Mouse (Mus musculus): Measurements from ENCODE around the gene Mrgprh. TPM values are rescaled to one million over a fixed set of nuclear protein-coding genes. Genes with fewer than 3 reads are reported as not detected.

The Mrgprh gene
- 0.13 and 0.21 TPM in 2 replicates for polyA plus RNA-seq (2012; rRNA removed)

- Histone ChIP-seq H3K4me3 (ENCODE audit: insufficient read depth, low read length) (no peak within 1 kb of the TSS), H3K27ac (ENCODE audit: insufficient read depth, low read length) (no peak within 1 kb of the TSS), H3K4me1 (ENCODE audit: control insufficient read depth, insufficient read depth, low read length) (peaks cover 2% of the 10 kb centered on the region; the same call in 1 of the 2 replicates)
- no peak for TF ChIP-seq CTCF (IDR thresholded peaks at IDR 0.05; ENCODE audit: extremely low read depth, insufficient read depth, low read length)
- no peak for TF ChIP-seq POLR2A (IDR thresholded peaks at IDR 0.05; ENCODE audit: extremely low read depth, insufficient read depth, low read length)
Observed at GRCm38 (mm10) chr17:12875734-12876133, at the start of gene Mrgprh. Gene Mrgprh, plus strand, starts transcription at chr17:12876034.

GRCm38 (mm10) chr17:12830351-12830750 lies 45.5 kb upstream of the Mrgprh start:
- no peak overlapping the region for H3K27ac ChIP-seq (ENCODE audit: insufficient read depth, low read length)

GRCm38 (mm10) chr17:12832231-12832630 lies 43.6 kb upstream of the Mrgprh start:
- Histone ChIP-seq H3K27ac (ENCODE audit: insufficient read depth, low read length) (no peak overlapping the region), H3K4me3 (ENCODE audit: insufficient read depth, low read length) (no peak overlapping the region), H3K4me1 (ENCODE audit: control insufficient read depth, insufficient read depth, low read length) (no peaks in the 10 kb centered on the region)
- TF ChIP-seq CTCF (IDR thresholded peaks at IDR 0.05; ENCODE audit: extremely low read depth, insufficient read depth, low read length) (no peak), POLR2A (IDR thresholded peaks at IDR 0.05; ENCODE audit: extremely low read depth, insufficient read depth, low read length) (no peak)

More at GRCm38 (mm10) chr17:12830351-12830750, 45.5 kb upstream of the Mrgprh start:
- no peak overlapping the region for H3K4me3 ChIP-seq (ENCODE audit: insufficient read depth, low read length)
- no peaks in the 10 kb centered on the region for H3K4me1 ChIP-seq (ENCODE audit: control insufficient read depth, insufficient read depth, low read length)
- TF ChIP-seq CTCF (IDR thresholded peaks at IDR 0.05; ENCODE audit: extremely low read depth, insufficient read depth, low read length) (no peak), POLR2A (IDR thresholded peaks at IDR 0.05; ENCODE audit: extremely low read depth, insufficient read depth, low read length) (no peak)

GRCm38 (mm10) chr17:12832657-12833056 lies 43.2 kb upstream of the Mrgprh start:
- Histone ChIP-seq H3K4me3 (ENCODE audit: insufficient read depth, low read length) (no peak overlapping the region), H3K4me1 (ENCODE audit: control insufficient read depth, insufficient read depth, low read length) (no peaks in the 10 kb centered on the region), H3K27ac (ENCODE audit: insufficient read depth, low read length) (no peak overlapping the region)
- TF ChIP-seq POLR2A (IDR thresholded peaks at IDR 0.05; ENCODE audit: extremely low read depth, insufficient read depth, low read length) (no peak), CTCF (IDR thresholded peaks at IDR 0.05; ENCODE audit: extremely low read depth, insufficient read depth, low read length) (no peak)

GRCm38 (mm10) chr17:12834317-12834716 lies 41.5 kb upstream of the Mrgprh start:
- Histone ChIP-seq H3K27ac (ENCODE audit: insufficient read depth, low read length) (no peak overlapping the region), H3K4me1 (ENCODE audit: control insufficient read depth, insufficient read depth, low read length) (no peaks in the 10 kb centered on the region), H3K4me3 (ENCODE audit: insufficient read depth, low read length) (no peak overlapping the region)
- no peak for TF ChIP-seq CTCF (IDR thresholded peaks at IDR 0.05; ENCODE audit: extremely low read depth, insufficient read depth, low read length)

- Histone ChIP-seq H3K27ac (ENCODE audit: insufficient read depth, low read length) (no peak overlapping the region), H3K4me1 (ENCODE audit: control insufficient read depth, insufficient read depth, low read length) (no peaks in the 10 kb centered on the region; the same call in 1 of the 2 replicates), H3K4me3 (ENCODE audit: insufficient read depth, low read length) (no peak overlapping the region)
- TF ChIP-seq POLR2A (IDR thresholded peaks at IDR 0.05; ENCODE audit: extremely low read depth, insufficient read depth, low read length) (no peak), CTCF (IDR thresholded peaks at IDR 0.05; ENCODE audit: extremely low read depth, insufficient read depth, low read length) (no peak)
Observed at GRCm38 (mm10) chr17:12834826-12835225, 41.0 kb upstream of the Mrgprh start.

GRCm38 (mm10) chr17:12835738-12836137 lies 40.1 kb upstream of the Mrgprh start:
- peaks cover 2% of the 10 kb centered on the region; the same call in 1 of the 2 replicates for H3K4me1 ChIP-seq (ENCODE audit: control insufficient read depth, insufficient read depth, low read length)
- H3K4me3 ChIP-seq (ENCODE audit: insufficient read depth, low read length) = no peak overlapping the region
- TF ChIP-seq CTCF (IDR thresholded peaks at IDR 0.05; ENCODE audit: extremely low read depth, insufficient read depth, low read length) (no peak), POLR2A (IDR thresholded peaks at IDR 0.05; ENCODE audit: extremely low read depth, insufficient read depth, low read length) (no peak)
- H3K27ac ChIP-seq (ENCODE audit: insufficient read depth, low read length) = no peak overlapping the region

GRCm38 (mm10) chr17:12839475-12840267 lies 36.2 kb upstream of the Mrgprh start:
- H3K27ac ChIP-seq (ENCODE audit: insufficient read depth, low read length) = no peak overlapping the region
- H3K4me3 ChIP-seq (ENCODE audit: insufficient read depth, low read length) = no peak overlapping the region
- no peak for TF ChIP-seq CTCF (IDR thresholded peaks at IDR 0.05; ENCODE audit: extremely low read depth, insufficient read depth, low read length)
- peaks cover 4% of the 10 kb centered on the region for H3K4me1 ChIP-seq (ENCODE audit: control insufficient read depth, insufficient read depth, low read length)

GRCm38 (mm10) chr17:12843826-12844225 lies 32.0 kb upstream of the Mrgprh start:
- peaks cover 11% of the 10 kb centered on the region for H3K4me1 ChIP-seq (ENCODE audit: control insufficient read depth, insufficient read depth, low read length)
- TF ChIP-seq CTCF (IDR thresholded peaks at IDR 0.05; ENCODE audit: extremely low read depth, insufficient read depth, low read length) (no peak), POLR2A (IDR thresholded peaks at IDR 0.05; ENCODE audit: extremely low read depth, insufficient read depth, low read length) (no peak)
- H3K4me3 ChIP-seq (ENCODE audit: insufficient read depth, low read length) = no peak overlapping the region
- H3K27ac ChIP-seq (ENCODE audit: insufficient read depth, low read length) = no peak overlapping the region

- Histone ChIP-seq H3K4me3 (ENCODE audit: insufficient read depth, low read length) (no peak overlapping the region), H3K4me1 (ENCODE audit: control insufficient read depth, insufficient read depth, low read length) (peaks cover 11% of the 10 kb centered on the region), H3K27ac (ENCODE audit: insufficient read depth, low read length) (no peak overlapping the region)
- TF ChIP-seq POLR2A (IDR thresholded peaks at IDR 0.05; ENCODE audit: extremely low read depth, insufficient read depth, low read length) (no peak), CTCF (IDR thresholded peaks at IDR 0.05; ENCODE audit: extremely low read depth, insufficient read depth, low read length) (no peak)
Observed at GRCm38 (mm10) chr17:12844540-12844939, 31.3 kb upstream of the Mrgprh start.
